Mouse (Mus musculus): ENCODE measurements at regions not wholly inside any gene's neighbourhood (a gene's known extent, or its start where the extent isn't known, plus 50 kb on each side); places are given as distances from the start of the nearest gene placed in this dataset.

DNA sequence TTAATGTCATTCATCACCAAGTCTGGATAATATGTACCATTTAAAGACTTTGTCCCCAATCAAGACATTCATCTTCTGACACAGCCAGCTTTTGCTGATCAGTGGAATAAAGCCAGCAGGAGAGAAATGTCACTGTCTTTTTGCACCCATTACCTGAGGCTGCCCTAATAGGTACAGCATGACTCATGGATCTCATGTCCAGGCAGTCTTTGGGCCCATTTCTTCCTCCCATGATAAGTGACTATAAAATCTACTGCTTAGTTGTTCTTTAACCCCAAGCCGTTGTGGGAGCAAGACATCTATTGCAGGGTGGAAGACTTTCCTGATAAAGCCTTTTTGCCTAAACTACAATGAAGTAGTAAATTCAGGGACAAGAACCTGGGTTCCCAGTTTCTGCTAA is 116.9 kb downstream of the Olfr721-ps1 start:
- no peak overlapping the region for H3K27ac ChIP-seq (ENCODE audit: insufficient read depth, low read depth)
- H3K9ac ChIP-seq (ENCODE audit: insufficient read depth, low read depth): no peak overlapping the region
- dilution Hi-C loops (cut with MboI; ENCODE audit: extremely low pct_ligation_motif_present, extremely low pct_unique_long_range_greater_than_20kb, low sequenced_read_pairs): no loop called here
- no peaks in the 10 kb centered on the region for H3K4me1 ChIP-seq (ENCODE audit: control insufficient read depth in 1 of 2, insufficient read depth in 2 of 2)
- no peak for DNase-seq (ENCODE audit: extremely low read depth)
- in situ Hi-C loops (cut with MboI; ENCODE audit: low pct_ligation_motif_present, low pct_unique_long_range_greater_than_20kb, low sequenced_read_pairs): no loop called here
- H3K79me2 ChIP-seq (replicated peaks; ENCODE audit: control insufficient read depth, extremely low read depth, insufficient read depth, poor library complexity, severe bottlenecking): no peaks in the 10 kb centered on the region
- H3K36me3 ChIP-seq (replicated peaks in 1 of 2; ENCODE audit: control insufficient read depth in 1 of 2, insufficient read depth in 1 of 2, low read length in 1 of 2): no peaks in the 10 kb centered on the region
- no peaks in the 10 kb centered on the region for H3K27me3 ChIP-seq (replicated peaks)
- no peaks in the 10 kb centered on the region for H3K9me3 ChIP-seq (replicated peaks; ENCODE audit: low read length)
- TF ChIP-seq CHD2 (IDR thresholded peaks at IDR 0.05; ENCODE audit: low read length) (no peak), MXI1 (IDR thresholded peaks at IDR 0.05; ENCODE audit: low read depth, low read length) (no peak), HCFC1 (IDR thresholded peaks at IDR 0.05; ENCODE audit: low read depth, low read length) (no peak), MAX (IDR thresholded peaks at IDR 0.05; ENCODE audit: low read length) (no peak), NELFE (IDR thresholded peaks at IDR 0.05; ENCODE audit: low read depth, low read length) (no peak), USF1 (IDR thresholded peaks at IDR 0.05; ENCODE audit: low read depth, low read length) (no peak), SIN3A (IDR thresholded peaks at IDR 0.05; ENCODE audit: low read length) (no peak), TBP (conservative IDR thresholded peaks at IDR 0.05; ENCODE audit: low read depth, low read length) (no peak), NRF1 (IDR thresholded peaks at IDR 0.05; ENCODE audit: low read depth, low read length) (no peak), BHLHE40 (IDR thresholded peaks at IDR 0.05; ENCODE audit: low read depth, low read length) (no peak), MAZ (IDR thresholded peaks at IDR 0.05; ENCODE audit: low read depth, low read length) (no peak), PAX5 (IDR thresholded peaks at IDR 0.05; ENCODE audit: low read length) (no peak)
- no peak overlapping the region for H3K4me2 ChIP-seq (ENCODE audit: insufficient read depth, low read depth, poor library complexity, severe bottlenecking)
- no peak overlapping the region for H3K4me3 ChIP-seq (replicated peaks in 1 of 3; ENCODE audit: low read depth in 2 of 3, low read length in 2 of 3, poor library complexity in 1 of 3)

DNA sequence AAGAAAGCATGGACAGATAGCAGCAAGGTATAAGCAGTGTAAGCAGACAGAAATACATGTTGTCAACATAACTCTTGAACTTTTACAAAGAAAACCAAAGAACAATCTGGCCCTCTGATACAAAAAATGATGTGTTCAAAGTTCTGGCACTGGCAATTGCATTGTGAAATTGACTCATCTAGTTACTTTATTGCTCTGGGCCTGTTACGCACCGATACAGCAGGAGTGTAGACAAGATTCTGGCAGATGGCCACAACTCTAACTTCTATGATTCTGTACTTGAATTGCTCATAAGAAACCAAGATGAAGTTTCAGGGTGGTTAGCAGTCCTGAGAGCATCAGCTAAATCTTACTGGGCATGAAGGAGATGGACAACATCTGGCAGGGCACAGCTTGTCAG is 117.7 kb downstream of the Olfr721-ps1 start:
- H3K9ac ChIP-seq (ENCODE audit: insufficient read depth, low read depth): no peak overlapping the region
- TF ChIP-seq ETS1 (conservative IDR thresholded peaks at IDR 0.05; ENCODE audit: low read depth, low read length) (no peak), JUN (IDR thresholded peaks at IDR 0.05; ENCODE audit: insufficient read depth, low read depth, low read length) (no peak), ZMIZ1 (IDR thresholded peaks at IDR 0.05; ENCODE audit: low read depth, low read length) (no peak), EP300 (IDR thresholded peaks at IDR 0.05; ENCODE audit: low read length) (no peak), ZNF384 (IDR thresholded peaks at IDR 0.05; ENCODE audit: low read depth, low read length) (no peak), SIN3A (IDR thresholded peaks at IDR 0.05; ENCODE audit: low read length) (no peak), TBP (conservative IDR thresholded peaks at IDR 0.05; ENCODE audit: low read depth, low read length) (no peak), UBTF (IDR thresholded peaks at IDR 0.05; ENCODE audit: low read depth, low read length) (no peak), MAX (IDR thresholded peaks at IDR 0.05; ENCODE audit: low read length) (no peak), HCFC1 (IDR thresholded peaks at IDR 0.05; ENCODE audit: low read depth, low read length) (no peak), ELF1 (IDR thresholded peaks at IDR 0.05; ENCODE audit: low read depth, low read length) (no peak), ZC3H11A (IDR thresholded peaks at IDR 0.05; ENCODE audit: low read depth, low read length) (no peak), MAFK (IDR thresholded peaks at IDR 0.05; ENCODE audit: insufficient replicate concordance, low read length) (no peak)
- no peaks in the 10 kb centered on the region for H3K4me1 ChIP-seq (ENCODE audit: control insufficient read depth in 1 of 2, insufficient read depth in 2 of 2)
- H3K27ac ChIP-seq (ENCODE audit: insufficient read depth, low read depth): no peak overlapping the region
- H3K36me3 ChIP-seq (replicated peaks in 1 of 2; ENCODE audit: control insufficient read depth in 1 of 2, insufficient read depth in 1 of 2, low read length in 1 of 2): no peaks in the 10 kb centered on the region
- no peak overlapping the region for H3K4me3 ChIP-seq (replicated peaks in 1 of 3; ENCODE audit: low read depth in 2 of 3, low read length in 2 of 3, poor library complexity in 1 of 3)
- no peaks in the 10 kb centered on the region for H3K27me3 ChIP-seq (replicated peaks)
- no peak for DNase-seq (ENCODE audit: extremely low read depth)
- in situ Hi-C loops (cut with MboI; ENCODE audit: low pct_ligation_motif_present, low pct_unique_long_range_greater_than_20kb, low sequenced_read_pairs) (no loop called here), dilution Hi-C loops (cut with MboI; ENCODE audit: extremely low pct_ligation_motif_present, extremely low pct_unique_long_range_greater_than_20kb, low sequenced_read_pairs) (no loop called here)
- H3K79me2 ChIP-seq (replicated peaks; ENCODE audit: control insufficient read depth, extremely low read depth, insufficient read depth, poor library complexity, severe bottlenecking): no peaks in the 10 kb centered on the region
- no peaks in the 10 kb centered on the region for H3K9me3 ChIP-seq (replicated peaks; ENCODE audit: low read length)
- no peak overlapping the region for H3K4me2 ChIP-seq (ENCODE audit: insufficient read depth, low read depth, poor library complexity, severe bottlenecking)
